Mouse (Mus musculus) erythroblast, embryonic 14.5 days (primary cell): ENCODE data around the gene Pofut1.

Experiments
- GATA1 ChIP-seq: IDR thresholded peaks from 2 replicates; pipeline ENCODE4 v1.6.1; 2012; ENCODE audit warnings: low read length, inconsistent platforms, mixed read lengths
- TAL1 ChIP-seq: IDR thresholded peaks from 3 replicates; pipeline ENCODE4 v1.6.1; 2012; ENCODE audit warnings: low read length, inconsistent platforms, mixed read lengths

- no peak for TF ChIP-seq TAL1
- no peak for TF ChIP-seq GATA1
These were observed 16.3 kb upstream of the Pofut1 start, which contains the start of gene Tspyl3 for GRCm38 (mm10) chr2:153224946-153225594.
